Mouse (Mus musculus) heart, embryonic 13.5 days (tissue): ENCODE results near the gene Foxred2. TPM values are rescaled to one million over a fixed set of nuclear protein-coding genes. Genes with fewer than 3 reads are reported as not detected.

Experiments
- ATAC-seq: fragments of 200-750 bp; cut with Nextera tagmentation; 2 replicates; pipeline ENCODE4 v1.8.0; 2017; ENCODE audit warnings: moderate TSS enrichment; ENCODE audit not compliant: insufficient number of reproducible peaks, low FRiP score, low TSS enrichment; ENCODE audit errors: extremely low read depth
- H3K27ac ChIP-seq: fragments of 300-500 bp; sonication (generic); replicated peaks from 2 replicates; pipeline ENCODE4 v1.5.1; 2015; ENCODE audit warnings: moderate library complexity, mild to moderate bottlenecking, inconsistent platforms
- H3K27me3 ChIP-seq: fragments of 300-500 bp; sonication (generic); replicated peaks from 2 replicates; pipeline ENCODE4 v1.6.1; 2015; ENCODE audit warnings: mild to moderate bottlenecking, inconsistent platforms
- H3K36me3 ChIP-seq: fragments of 300-500 bp; sonication (generic); 2 replicates; pipeline ENCODE4 v1.6.1; 2015; ENCODE audit warnings: mild to moderate bottlenecking, inconsistent platforms
- H3K4me1 ChIP-seq: fragments of 300-500 bp; sonication (generic); 2 replicates; pipeline ENCODE4 v1.6.1; 2015; ENCODE audit warnings: inconsistent platforms
- H3K4me2 ChIP-seq: fragments of 300-500 bp; sonication (generic); 2 replicates; pipeline ENCODE4 v1.6.1; 2015; ENCODE audit warnings: inconsistent platforms, mild to moderate bottlenecking, moderate library complexity
- H3K4me3 ChIP-seq: fragments of 300-500 bp; sonication (generic); 2 replicates; pipeline ENCODE4 v1.5.1; 2015; ENCODE audit warnings: moderate library complexity, mild to moderate bottlenecking, inconsistent platforms
- H3K9ac ChIP-seq: fragments of 300-500 bp; sonication (generic); 2 replicates; pipeline ENCODE4 v1.6.1; 2015; ENCODE audit warnings: inconsistent platforms, mild to moderate bottlenecking, moderate library complexity
- H3K9me3 ChIP-seq: fragments of 300-500 bp; sonication (generic); 2 replicates; pipeline ENCODE4 v1.6.1; 2016; ENCODE audit warnings: inconsistent platforms
- WGBS: fragments of 180-500 bp; shearing (Covaris S2); methylation state at CpG from one replicate; pipeline ENCODE4 v1.1.7; 2015; ENCODE audit warnings: mixed read lengths; 5-methylcytosine and 5-hydroxymethylcytosine counted together
- polyA plus RNA-seq: library from polyadenylated mRNA; unstranded; fragments of >200 nt; fragmentation: Nextera tagmentation; extraction: Ambion mirVana; gene quantifications from 2 replicates; pipeline ENCODE4 v1.2.1, GENCODE M21; 2015

Gene Foxred2
- polyA plus RNA-seq, 1 experiment from 2014 or later: 1.1 TPM

- WGBS: 2% methylated on average over 15 of the region's 15 CpGs
- peaks cover 39% of the 10 kb centered on the region for H3K36me3 ChIP-seq
- no peak for ATAC-seq
Observed at GRCm38 (mm10) chr15:77969940-77970469, 13.5 kb upstream of the Foxred2 start.

GRCm38 (mm10) chr15:77965117-77965528 is 8.6 kb upstream of the Foxred2 start:
- H3K4me1 ChIP-seq: peaks cover 14% of the 10 kb centered on the region
- ATAC-seq: no peak
- H3K27ac ChIP-seq: no peak overlapping the region
- no peaks in the 10 kb centered on the region for H3K9me3 ChIP-seq
- H3K36me3 ChIP-seq: peaks cover 88% of the 10 kb centered on the region
- whole genome bisulfite sequencing: 72% methylated on average over 9 of the region's 9 CpGs
- no peak overlapping the region for H3K4me2 ChIP-seq
- no peak overlapping the region for H3K4me3 ChIP-seq
- H3K9ac ChIP-seq: no peak overlapping the region
- no peaks in the 10 kb centered on the region for H3K27me3 ChIP-seq

More at GRCm38 (mm10) chr15:77969940-77970469, 13.5 kb upstream of the Foxred2 start:
- H3K27ac ChIP-seq: peak overlapping the region; percentile 100
- H3K27me3 ChIP-seq: no peaks in the 10 kb centered on the region
- peak overlapping the region; percentile 96 for H3K9ac ChIP-seq
- H3K4me1 ChIP-seq: peaks cover 19% of the 10 kb centered on the region
- peak overlapping the region; percentile 76 for H3K4me3 ChIP-seq
- peak overlapping the region; percentile 93 for H3K4me2 ChIP-seq
- H3K9me3 ChIP-seq: no peaks in the 10 kb centered on the region

GRCm38 (mm10) chr15:77962447-77962846 is 5.9 kb upstream of the Foxred2 start:
- H3K9ac ChIP-seq: no peak overlapping the region
- no peaks in the 10 kb centered on the region for H3K9me3 ChIP-seq
- H3K4me2 ChIP-seq: no peak overlapping the region
- 0 out of 2 replicates have a peak, but pooled peaks cover 6% of the 10 kb centered on the region for H3K27me3 ChIP-seq
- peaks cover 96% of the 10 kb centered on the region for H3K36me3 ChIP-seq
- WGBS: 93% methylated on average over 5 of the region's 5 CpGs
- H3K4me1 ChIP-seq: no peaks in the 10 kb centered on the region
- H3K4me3 ChIP-seq: no peak overlapping the region
- no peak overlapping the region for H3K27ac ChIP-seq
- no peak for ATAC-seq

GRCm38 (mm10) chr15:77960693-77961092 is 4.2 kb upstream of the Foxred2 start:
- no peak overlapping the region for H3K4me3 ChIP-seq
- no peak overlapping the region for H3K9ac ChIP-seq
- peaks cover 17% of the 10 kb centered on the region for H3K27me3 ChIP-seq
- 79% methylated on average over 6 of the region's 6 CpGs for WGBS
- no peak for ATAC-seq
- H3K27ac ChIP-seq: no peak overlapping the region
- peaks cover 78% of the 10 kb centered on the region for H3K36me3 ChIP-seq
- H3K4me2 ChIP-seq: no peak overlapping the region
- H3K4me1 ChIP-seq: peaks cover 15% of the 10 kb centered on the region
- H3K9me3 ChIP-seq: no peaks in the 10 kb centered on the region

DNA sequence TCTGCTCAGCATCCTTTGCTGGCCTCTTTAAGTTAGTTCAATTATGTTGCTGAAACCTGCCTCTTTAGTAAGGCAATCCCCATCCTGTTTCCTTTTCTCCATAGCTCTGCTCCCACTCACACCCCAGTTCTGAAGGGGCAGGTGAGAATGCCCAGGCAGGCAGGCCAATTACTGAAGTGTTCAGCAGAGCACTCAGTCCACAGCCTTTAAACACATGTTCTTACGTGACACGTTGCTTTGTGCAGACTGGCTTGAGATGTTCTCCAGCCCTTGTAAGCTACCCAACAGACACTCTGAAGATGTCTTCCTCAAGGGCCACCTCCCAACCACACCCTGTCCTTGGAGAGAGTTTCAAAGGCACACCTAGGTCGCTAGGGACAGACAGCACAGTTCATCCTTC is 1.5 kb upstream of the Foxred2 start:
- H3K9me3 ChIP-seq: no peaks in the 10 kb centered on the region
- H3K4me1 ChIP-seq: peaks cover 18% of the 10 kb centered on the region
- 48% methylated on average over 3 of the region's 3 CpGs for WGBS
- peaks cover 52% of the 10 kb centered on the region for H3K36me3 ChIP-seq
- ATAC-seq: no peak
- H3K27me3 ChIP-seq: peaks cover 40% of the 10 kb centered on the region
- H3K27ac ChIP-seq: no peak overlapping the region
- no peak overlapping the region for H3K9ac ChIP-seq
- H3K4me3 ChIP-seq: no peak overlapping the region
- H3K4me2 ChIP-seq: no peak overlapping the region

DNA sequence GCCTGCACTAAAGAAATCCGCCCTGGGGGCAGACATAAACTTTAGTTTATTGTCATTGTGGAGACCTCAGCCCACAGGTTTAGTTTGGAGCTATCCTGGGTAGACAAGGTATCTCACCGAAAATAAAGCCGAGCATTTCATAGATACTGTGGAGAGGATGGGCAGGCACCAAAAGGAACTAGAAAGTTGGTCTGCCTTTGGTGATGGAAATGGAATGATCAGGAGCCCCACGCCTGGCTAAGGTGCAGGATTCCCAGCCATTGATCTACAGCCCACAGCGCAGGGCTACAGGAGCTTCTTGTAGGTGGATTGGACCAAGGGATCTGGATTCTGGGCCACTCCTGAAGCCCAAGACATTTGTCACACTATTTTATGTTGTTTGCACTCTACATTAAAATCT is 1.1 kb upstream of the Foxred2 start:
- Histone ChIP-seq H3K4me1 (peaks cover 18% of the 10 kb centered on the region), H3K9me3 (no peaks in the 10 kb centered on the region), H3K4me2 (no peak overlapping the region), H3K27me3 (peaks cover 42% of the 10 kb centered on the region), H3K9ac (no peak overlapping the region), H3K27ac (no peak overlapping the region), H3K4me3 (no peak overlapping the region), H3K36me3 (peaks cover 48% of the 10 kb centered on the region)
- WGBS: 38% methylated on average over 5 of the region's 5 CpGs
- no peak for ATAC-seq

- Histone ChIP-seq H3K36me3 (peaks cover 29% of the 10 kb centered on the region), H3K27me3 (peaks cover 42% of the 10 kb centered on the region), H3K27ac (no peak overlapping the region), H3K9ac (peak overlapping the region; percentile 70), H3K4me3 (peak overlapping the region; percentile 58), H3K4me1 (peaks cover 18% of the 10 kb centered on the region), H3K9me3 (no peaks in the 10 kb centered on the region), H3K4me2 (peak overlapping the region; percentile 77)
- WGBS: 8% methylated on average over 52 of the region's 52 CpGs
- ATAC-seq: no peak
Observed at GRCm38 (mm10) chr15:77955440-77956403, 800 bp downstream of the Foxred2 start.

- Histone ChIP-seq H3K36me3 (peaks cover 15% of the 10 kb centered on the region), H3K4me2 (no peak overlapping the region), H3K9ac (no peak overlapping the region), H3K27ac (no peak overlapping the region), H3K9me3 (no peaks in the 10 kb centered on the region), H3K4me1 (peaks cover 18% of the 10 kb centered on the region), H3K4me3 (no peak overlapping the region), H3K27me3 (peaks cover 42% of the 10 kb centered on the region)
- no peak for ATAC-seq
- 68% methylated on average over 2 of the region's 2 CpGs for WGBS
Observed at GRCm38 (mm10) chr15:77954362-77954761, 2.2 kb downstream of the Foxred2 start.

- peaks cover 18% of the 10 kb centered on the region for H3K4me1 ChIP-seq
- no peaks in the 10 kb centered on the region for H3K9me3 ChIP-seq
- H3K4me3 ChIP-seq: no peak overlapping the region
- H3K27ac ChIP-seq: no peak overlapping the region
- H3K27me3 ChIP-seq: peaks cover 40% of the 10 kb centered on the region
- WGBS: 83% methylated on average over 3 of the region's 3 CpGs
- peaks cover under 1% of the 10 kb centered on the region for H3K36me3 ChIP-seq
- H3K4me2 ChIP-seq: no peak overlapping the region
- ATAC-seq: no peak
- H3K9ac ChIP-seq: no peak overlapping the region
Observed at GRCm38 (mm10) chr15:77952921-77953320, 3.6 kb downstream of the Foxred2 start.

GRCm38 (mm10) chr15:77949061-77949460 is 7.5 kb downstream of the Foxred2 start:
- Histone ChIP-seq H3K27me3 (peaks cover 11% of the 10 kb centered on the region; the same call in 1 of the 2 replicates), H3K4me1 (no peaks in the 10 kb centered on the region), H3K9ac (no peak overlapping the region), H3K4me3 (no peak overlapping the region), H3K36me3 (no peaks in the 10 kb centered on the region), H3K4me2 (no peak overlapping the region), H3K9me3 (no peaks in the 10 kb centered on the region), H3K27ac (no peak overlapping the region)
- 73% methylated on average over 7 of the region's 7 CpGs for WGBS
- ATAC-seq: no peak

DNA sequence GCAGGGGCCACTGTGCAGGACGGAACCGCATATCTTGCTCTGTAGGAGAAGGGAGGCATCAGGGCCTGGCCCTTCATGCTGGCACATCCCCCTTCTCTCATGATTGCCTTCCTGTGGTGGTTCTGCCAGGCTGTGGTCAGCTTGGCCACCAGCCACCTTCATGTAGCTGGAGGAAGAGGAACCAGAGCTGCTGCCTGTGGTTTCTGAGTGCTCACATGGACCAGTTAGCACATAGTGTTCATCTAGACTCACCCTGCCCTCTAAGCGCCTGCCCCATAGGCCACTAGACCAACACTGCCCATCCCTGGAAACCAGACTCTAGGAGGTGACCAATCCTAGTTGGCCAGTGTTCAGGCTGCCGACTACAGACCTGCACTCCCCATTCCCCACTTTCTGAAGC is 10.8 kb downstream of the Foxred2 start:
- Histone ChIP-seq H3K36me3 (no peaks in the 10 kb centered on the region), H3K9ac (no peak overlapping the region), H3K9me3 (no peaks in the 10 kb centered on the region), H3K27me3 (no peaks in the 10 kb centered on the region), H3K4me1 (no peaks in the 10 kb centered on the region), H3K4me3 (no peak overlapping the region), H3K4me2 (no peak overlapping the region), H3K27ac (no peak overlapping the region)
- 86% methylated on average over 4 of the region's 4 CpGs for WGBS
- no peak for ATAC-seq
